24 mouse cellular contexts compared by ENCODE assay signal in the genomic region with DNA sequence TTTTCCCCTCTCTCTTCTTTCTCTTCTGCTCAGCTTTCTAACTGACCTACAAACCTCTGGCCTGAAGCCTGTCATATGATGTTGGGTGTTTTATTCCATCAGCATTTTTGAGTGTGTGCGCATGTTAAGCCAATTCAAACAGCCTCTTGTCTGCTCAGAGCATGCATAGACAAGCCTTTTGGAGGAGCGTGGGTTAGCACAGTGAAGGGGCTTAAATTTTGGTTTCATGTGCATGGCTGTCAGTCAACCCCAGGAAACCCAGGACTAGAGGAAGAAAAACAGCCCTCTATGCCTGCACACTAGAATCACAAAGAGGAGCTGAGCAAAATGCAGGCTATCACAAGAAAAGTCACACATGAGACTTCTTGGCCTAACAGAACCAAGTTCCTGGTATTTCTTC. TPM values are rescaled to one million over a fixed set of nuclear protein-coding genes. Genes with fewer than 3 reads are reported as not detected.
A peak's percentile ranks its signal among the peaks of the same experiment; 100 is the strongest.
DNase-seq lines count a peak whose midpoint lies in the region; ATAC-seq lines count a peak whose summit lies in the region.
"Had no signal": no experiment of that assay in that cellular context is flagged by ENCODE, and none has a peak within 500 bp of the region (broad histone marks: within the 10 kb centered on the region; RNA-seq: fewer than 3 reads in every experiment).

No protein-coding gene starts in this region.

- DNase-seq in embryonic facial prominence, embryonic 11.5 days (ENCODE audit: low spot score) = peak; percentile 7
- no peak for DNase-seq in embryonic facial prominence, embryonic 10.5 days (ENCODE audit: low spot score)
- DNase-seq in heart, adult 8-10 months (ENCODE audit: low spot score) = no peak
- DNase-seq in adrenal gland, adult 18-20 months (ENCODE audit: low spot score in 2 of 2) = no peak
- DNase-seq: adrenal gland, adult 8-10 months; adrenal gland, postnatal 14 days; adrenal gland, postnatal 36 days; B cell, adult 2 months; cerebellum, adult 11-12 months; cerebellum, adult 2 months; cerebellum, adult 9-10 months; cerebellum, postnatal 10 days; cerebellum, postnatal 25 days; forebrain, postnatal 0 days had no signal

- H3K4me3 ChIP-seq in embryonic facial prominence, embryonic 11.5 days (ENCODE audit: low read depth, low read length) = no peak overlapping the region
- no peak overlapping the region for H3K4me3 ChIP-seq in embryonic facial prominence, embryonic 10.5 days
- no peak overlapping the region for H3K4me3 ChIP-seq in heart, embryonic 16.5 days (ENCODE audit: low read length)
- H3K4me3 ChIP-seq: embryonic facial prominence, embryonic 12.5 days; forebrain, embryonic 13.5 days; forebrain, embryonic 15.5 days had no signal

- H3K4me1 ChIP-seq in embryonic facial prominence, embryonic 11.5 days (ENCODE audit: control insufficient read depth, insufficient read depth, low read length) = no peaks in the 10 kb centered on the region
- H3K4me1 ChIP-seq in embryonic facial prominence, embryonic 10.5 days = no peaks in the 10 kb centered on the region
- no peaks in the 10 kb centered on the region for H3K4me1 ChIP-seq in heart, embryonic 16.5 days (ENCODE audit: control insufficient read depth, insufficient read depth, low read length)
- H3K4me1 ChIP-seq: embryonic facial prominence, embryonic 12.5 days; forebrain, embryonic 13.5 days; forebrain, embryonic 15.5 days had no signal

- WGBS in embryonic facial prominence, embryonic 11.5 days = 86% methylated on average over 2 of the region's 2 CpGs
- WGBS in embryonic facial prominence, embryonic 10.5 days = 80% methylated on average over 2 of the region's 2 CpGs
- WGBS in heart, embryonic 16.5 days = 83% methylated on average over 2 of the region's 2 CpGs

- ATAC-seq in embryonic facial prominence, embryonic 11.5 days (replicated peaks; ENCODE audit: insufficient number of reproducible peaks, low FRiP score, low TSS enrichment, low read depth) = no peak
- peak; percentile 23; the same call in 1 of the 2 replicates for ATAC-seq in heart, embryonic 16.5 days (replicated peaks; ENCODE audit: extremely low read depth, insufficient read depth, low FRiP score)
- ATAC-seq: activated CD4-positive, CD25-positive, alpha-beta regulatory T cell, adult 4 months; CD4-positive, CD25-positive, alpha-beta regulatory T cell, adult 4 months; forebrain, embryonic 13.5 days; forebrain, embryonic 15.5 days; forebrain, postnatal 0 days; Patski had no signal

- H3K36me3 ChIP-seq in embryonic facial prominence, embryonic 11.5 days (replicated peaks; ENCODE audit: control insufficient read depth, insufficient read depth, low read depth, low read length) = no peaks in the 10 kb centered on the region
- H3K36me3 ChIP-seq in embryonic facial prominence, embryonic 10.5 days (replicated peaks) = no peaks in the 10 kb centered on the region
- H3K36me3 ChIP-seq in heart, embryonic 16.5 days (ENCODE audit: control insufficient read depth, insufficient read depth) = no peaks in the 10 kb centered on the region
- H3K36me3 ChIP-seq: embryonic facial prominence, embryonic 12.5 days; forebrain, embryonic 15.5 days; G1E had no signal

- H3K9me3 ChIP-seq in embryonic facial prominence, embryonic 11.5 days (replicated peaks; ENCODE audit: control insufficient read depth, low read length) = no peaks in the 10 kb centered on the region
- no peaks in the 10 kb centered on the region for H3K9me3 ChIP-seq in embryonic facial prominence, embryonic 10.5 days
- H3K9me3 ChIP-seq in heart, embryonic 16.5 days (replicated peaks; ENCODE audit: control insufficient read depth, low read length) = no peaks in the 10 kb centered on the region
- H3K9me3 ChIP-seq: embryonic facial prominence, embryonic 12.5 days; forebrain, embryonic 13.5 days; forebrain, embryonic 15.5 days had no signal

- no peaks in the 10 kb centered on the region; the same call in 1 of the 2 replicates for H3K27me3 ChIP-seq in embryonic facial prominence, embryonic 11.5 days (ENCODE audit: control insufficient read depth, insufficient read depth, low read length)
- peaks cover 7% of the 10 kb centered on the region for H3K27me3 ChIP-seq in embryonic facial prominence, embryonic 10.5 days (replicated peaks; ENCODE audit: low read depth, poor library complexity, severe bottlenecking)
- peaks cover 11% of the 10 kb centered on the region for H3K27me3 ChIP-seq in heart, embryonic 16.5 days (ENCODE audit: control insufficient read depth, insufficient read depth, low read length)
- H3K27me3 ChIP-seq: forebrain, embryonic 15.5 days had no signal

- H3K27ac ChIP-seq in embryonic facial prominence, embryonic 11.5 days (replicated peaks; ENCODE audit: low read depth, low read length) = no peak overlapping the region
- no peak overlapping the region for H3K27ac ChIP-seq in embryonic facial prominence, embryonic 10.5 days (replicated peaks)
- H3K27ac ChIP-seq in heart, embryonic 16.5 days (ENCODE audit: low read length) = no peak overlapping the region
- H3K27ac ChIP-seq: embryonic facial prominence, embryonic 12.5 days; forebrain, embryonic 13.5 days; forebrain, embryonic 15.5 days had no signal

- no peak overlapping the region for H3K9ac ChIP-seq in embryonic facial prominence, embryonic 11.5 days (replicated peaks; ENCODE audit: low read length)
- no peak overlapping the region for H3K9ac ChIP-seq in heart, embryonic 16.5 days (ENCODE audit: low read length)
- H3K9ac ChIP-seq: embryonic facial prominence, embryonic 12.5 days; forebrain, embryonic 13.5 days; forebrain, embryonic 15.5 days; forebrain, postnatal 0 days had no signal

- H3K4me2 ChIP-seq in embryonic facial prominence, embryonic 11.5 days (ENCODE audit: low read depth, low read length) = no peak overlapping the region
- no peak overlapping the region for H3K4me2 ChIP-seq in heart, embryonic 16.5 days (ENCODE audit: low read depth, low read length)
- H3K4me2 ChIP-seq: embryonic facial prominence, embryonic 12.5 days; forebrain, embryonic 13.5 days; forebrain, embryonic 15.5 days had no signal

RNA-seq across cellular contexts. Expression of a gene that starts 36.5 kb away (rescaled TPM):
- 6.5 and 9.1 TPM in 2 replicates for polyA plus RNA-seq in embryonic facial prominence, embryonic 11.5 days (2014; fragmentation: Nextera tagmentation; extraction: Ambion mirVana)
- polyA plus RNA-seq in embryonic facial prominence, embryonic 10.5 days (2016; fragmentation: Nextera tagmentation; extraction: Ambion mirVana) = 0.93 and 2.3 TPM in 2 replicates
- 6.6 and 10.1 TPM in 2 replicates for polyA plus RNA-seq in heart, embryonic 16.5 days (2015; fragmentation: Nextera tagmentation; extraction: Ambion mirVana)
- not detected for total RNA-seq in heart, adult 8-10 months (2022)
- total RNA-seq in adrenal gland, adult 18-20 months (2021) = under 1 TPM in 1 of 2 experiments, not detected in 1; 0.20 TPM
- total RNA-seq: adrenal gland, adult 8-10 months; adrenal gland, postnatal 14 days; adrenal gland, postnatal 36 days; CH12.LX had no signal
- polyA plus RNA-seq: activated CD4-positive, CD25-positive, alpha-beta regulatory T cell, adult 4 months; CD4-positive, CD25-positive, alpha-beta regulatory T cell, adult 4 months; cortical plate, adult 2 months; forebrain, embryonic 13.5 days; forebrain, embryonic 15.5 days; forebrain, postnatal 0 days; G1E; Patski had no signal
